Mouse (Mus musculus) c-Kit-negative CD71-positive TER-119-positive erythroid progenitor cells, embryonic 14.5 days (primary cell): ENCODE measurements around the gene Iqschfp.

Source experiments
- DNase-seq: peaks from one replicate; pipeline ENCODE4 v3.0.0-alpha.2; 2013; ENCODE audit warnings: low read depth, low spot score

The Iqschfp gene

DNA sequence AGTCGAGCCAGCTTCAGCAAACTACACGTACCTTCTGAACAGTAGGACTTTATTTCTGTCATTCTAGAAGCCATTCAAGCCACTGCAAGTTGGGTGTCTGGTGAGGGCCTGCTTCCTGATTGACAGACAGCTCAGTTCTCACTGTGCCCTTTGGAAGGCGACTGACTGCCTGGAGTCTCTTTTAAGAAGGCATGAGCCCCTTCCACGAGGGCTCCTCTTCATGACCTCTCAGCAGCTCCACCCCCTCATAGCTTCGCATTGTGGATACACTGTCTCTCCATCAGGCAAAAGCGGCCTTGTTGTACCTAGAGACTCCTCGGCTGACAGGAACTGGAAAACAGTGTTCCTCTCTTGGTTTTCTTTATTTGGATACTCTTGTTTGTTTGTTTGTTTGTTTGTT lies 676.7 kb downstream of the Iqschfp start:
- no peak for DNase-seq

GRCm38 (mm10) chr3:68570319-68570718 lies 678.3 kb downstream of the Iqschfp start:
- no peak for DNase-seq

- no peak for DNase-seq
Observed at GRCm38 (mm10) chr3:68572249-68573225, 680.5 kb downstream of the Iqschfp start.

- DNase-seq: no peak
Observed at GRCm38 (mm10) chr3:68573226-68573624, 681.2 kb downstream of the Iqschfp start.

- DNase-seq: no peak
Observed at GRCm38 (mm10) chr3:68574097-68574496, 682.1 kb downstream of the Iqschfp start.

DNA sequence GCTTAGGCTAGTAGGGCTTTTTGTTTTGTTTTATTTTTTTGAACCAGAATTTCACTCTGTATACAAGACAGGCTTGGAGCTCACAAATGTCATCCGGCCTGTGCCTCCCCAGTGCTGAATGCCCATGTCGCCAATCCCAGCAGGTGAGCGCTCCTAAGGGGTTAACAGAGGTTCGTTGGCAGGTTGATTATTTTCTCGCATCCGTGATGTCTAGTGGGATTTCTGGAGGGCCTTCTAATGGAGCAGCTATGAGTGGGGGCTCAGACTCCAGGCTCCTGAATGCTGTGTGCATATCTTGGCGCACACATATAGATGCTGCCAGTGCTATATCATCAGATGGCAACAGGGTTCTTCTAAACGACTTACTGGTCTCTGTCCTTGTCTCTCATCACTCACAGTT lies 682.5 kb downstream of the Iqschfp start:
- no peak for DNase-seq

DNA sequence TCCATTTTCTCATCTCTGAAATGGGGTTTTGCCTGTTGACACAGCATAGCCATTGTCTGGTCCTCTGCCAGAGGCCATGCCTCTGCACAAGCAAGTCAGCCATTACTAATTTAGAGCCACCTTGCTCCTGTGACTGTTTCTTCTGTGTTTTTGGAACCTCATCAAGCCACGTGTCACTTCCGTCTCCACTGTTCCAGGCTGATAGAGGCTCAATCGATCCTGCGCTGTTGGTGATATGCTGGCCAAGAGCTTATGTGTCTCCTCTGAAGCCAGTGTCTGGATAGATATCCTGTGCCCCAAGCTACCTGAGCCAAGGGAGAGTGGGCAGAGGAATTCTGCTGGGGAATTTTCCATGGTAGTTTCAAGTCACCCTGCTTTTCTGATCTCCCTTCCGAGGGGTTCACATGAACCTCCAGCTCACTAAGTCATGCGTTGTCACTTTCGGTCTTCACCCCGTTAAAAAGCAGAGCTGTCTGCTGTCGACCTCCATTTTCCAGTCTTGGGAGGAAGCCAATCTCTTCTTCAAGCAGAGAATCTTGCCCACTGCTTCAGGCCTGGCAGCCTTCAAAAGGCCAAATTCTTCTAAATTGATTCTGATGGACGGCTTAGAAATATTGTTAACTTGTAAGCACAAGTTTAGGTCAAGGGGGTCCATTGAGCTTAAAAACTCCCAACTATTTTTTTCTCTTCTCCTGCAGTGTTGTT lies 683.8 kb downstream of the Iqschfp start:
- no peak for DNase-seq

- DNase-seq: no peak
Observed at GRCm38 (mm10) chr3:68576431-68576830, 684.4 kb downstream of the Iqschfp start.

- DNase-seq: no peak
Observed at GRCm38 (mm10) chr3:68576948-68577347, 684.9 kb downstream of the Iqschfp start.

DNA sequence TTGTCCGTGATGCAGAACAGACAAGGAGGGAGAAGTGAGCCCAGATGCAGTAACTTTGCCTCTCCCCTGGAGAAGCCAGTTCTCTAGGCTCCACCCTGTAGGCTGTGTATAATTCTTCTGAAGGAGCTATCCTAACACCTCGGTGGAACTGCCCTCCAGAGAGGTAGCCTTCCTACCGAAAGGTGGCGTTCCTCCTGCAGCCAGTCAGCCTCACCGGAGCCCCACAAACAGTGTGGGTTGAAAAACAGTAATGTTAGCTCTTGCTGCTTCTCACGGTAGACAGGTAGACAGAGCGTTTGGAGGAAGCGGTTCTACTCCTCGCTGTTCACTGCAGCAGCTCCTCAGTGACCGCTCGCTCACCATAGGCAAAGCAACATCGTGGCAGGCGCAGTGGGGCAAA lies 689.6 kb downstream of the Iqschfp start:
- no peak for DNase-seq

DNA sequence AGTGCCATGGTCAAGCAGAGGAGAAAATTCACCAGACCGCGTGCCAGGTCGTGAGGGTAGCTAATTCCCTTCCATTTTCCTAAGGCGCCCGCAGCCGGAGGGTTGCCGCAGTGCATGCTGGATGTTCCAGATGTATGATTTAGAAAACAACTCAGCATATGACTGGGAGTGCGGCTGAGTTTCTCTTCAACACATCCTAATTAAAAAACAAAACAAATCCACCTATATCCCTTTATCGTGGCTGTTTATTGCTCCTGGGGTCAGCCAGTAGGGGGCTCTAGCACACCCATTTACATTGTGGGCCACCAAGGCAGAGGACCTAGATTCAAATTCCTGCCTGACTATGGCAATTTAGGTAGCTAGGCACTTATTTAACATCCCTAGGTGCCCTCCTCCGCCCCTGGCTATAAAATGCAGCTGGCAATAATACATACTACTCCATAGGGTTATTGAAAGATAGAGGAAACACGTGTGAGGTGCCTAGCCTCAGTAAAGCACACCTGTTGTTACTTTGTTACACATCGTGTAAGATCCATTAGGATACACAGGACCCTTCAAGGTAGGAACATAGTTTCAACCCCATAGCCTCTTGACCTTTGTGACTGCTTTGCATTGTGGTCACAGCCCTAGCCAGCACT lies 690.2 kb downstream of the Iqschfp start:
- no peak for DNase-seq

DNA sequence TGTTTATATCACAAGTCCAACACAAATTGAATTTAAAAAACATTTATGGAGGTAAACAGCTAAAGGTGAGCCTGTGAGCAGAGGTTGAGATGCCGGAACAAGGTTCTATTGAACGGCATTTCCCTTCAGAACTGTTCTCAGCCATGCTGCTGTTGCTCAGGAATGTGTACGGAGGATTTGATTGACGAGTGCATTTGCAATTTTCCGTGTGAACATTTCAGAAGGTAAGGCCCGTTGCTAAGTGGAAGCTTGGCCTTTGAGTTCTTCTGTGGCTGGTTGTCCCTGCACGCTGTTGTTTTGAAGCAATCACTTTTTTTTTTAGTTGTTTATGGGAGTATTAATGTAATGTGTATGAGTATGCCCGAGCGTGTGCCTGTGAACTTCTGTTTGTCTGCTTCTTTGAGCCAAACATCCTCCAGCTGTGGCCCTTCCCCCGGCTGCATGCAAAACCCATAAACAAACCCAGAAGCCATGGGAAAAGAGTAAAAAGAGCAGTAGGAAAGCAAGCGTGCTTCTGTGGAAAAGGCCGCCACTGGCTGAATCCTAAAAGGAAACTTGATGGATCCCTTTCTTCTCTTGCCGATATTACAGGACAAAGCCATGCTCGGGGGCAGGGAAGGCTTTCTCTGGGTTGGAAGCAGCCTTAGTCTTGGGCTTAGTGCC lies 691.1 kb downstream of the Iqschfp start:
- DNase-seq: no peak

DNA sequence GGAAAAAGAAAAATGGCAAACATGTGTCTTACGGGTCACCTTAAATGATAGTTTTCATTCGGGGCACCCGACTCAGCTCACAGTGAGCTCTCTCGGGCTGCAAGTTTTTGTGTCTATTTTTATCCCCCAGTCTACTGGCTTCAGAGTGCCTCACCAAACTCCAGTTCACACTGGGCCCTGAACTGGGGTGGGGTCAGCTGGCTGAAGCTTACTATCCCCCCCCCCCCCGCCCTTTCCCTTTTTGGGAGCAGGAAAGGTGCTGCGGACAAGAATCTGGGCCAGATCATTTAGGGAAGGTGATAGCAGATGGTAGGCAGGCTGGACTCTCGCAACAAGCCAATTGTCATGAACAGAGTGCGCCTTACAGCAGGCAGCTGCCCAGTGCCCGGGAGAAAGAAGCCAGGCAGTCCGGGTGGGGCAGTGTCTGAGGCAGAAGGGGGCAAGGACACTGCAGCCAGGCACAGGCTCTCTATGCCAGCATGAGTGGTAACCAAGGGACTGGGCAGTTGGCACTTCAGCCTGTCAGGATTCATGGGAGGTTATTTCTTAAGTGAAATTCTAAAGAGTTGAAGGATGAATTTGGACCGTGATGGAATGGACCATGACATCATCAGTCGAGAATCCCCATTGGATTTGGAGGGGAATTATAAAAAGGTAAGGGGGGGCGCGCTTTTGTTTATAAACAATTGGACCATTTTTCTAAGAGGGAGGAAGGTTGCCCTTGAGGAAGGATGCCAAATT lies 691.9 kb downstream of the Iqschfp start:
- DNase-seq: no peak

- no peak for DNase-seq
Observed at GRCm38 (mm10) chr3:68585213-68585612, 693.2 kb downstream of the Iqschfp start.

DNA sequence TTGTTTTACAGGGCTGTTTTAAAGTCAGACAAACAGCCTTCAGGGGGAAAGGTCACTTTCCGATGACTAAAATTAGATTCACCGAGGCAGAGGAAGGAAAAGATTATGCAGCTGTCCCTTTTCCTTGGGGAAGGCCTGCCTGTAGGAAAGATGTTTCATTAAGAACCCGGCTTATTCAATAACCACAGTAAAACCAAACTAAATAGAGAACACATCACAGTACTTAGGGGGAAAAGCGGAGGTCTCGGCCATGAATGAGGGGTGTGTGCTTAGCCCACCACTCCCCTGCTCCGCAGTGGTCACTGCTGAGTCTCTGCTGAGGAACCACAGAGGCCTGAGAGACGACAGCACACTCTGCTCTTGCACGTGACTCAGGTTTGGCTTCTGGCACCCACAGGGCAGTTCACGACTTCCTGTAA lies 694.6 kb downstream of the Iqschfp start:
- no peak for DNase-seq

GRCm38 (mm10) chr3:68587567-68588245 lies 695.7 kb downstream of the Iqschfp start:
- no peak for DNase-seq

GRCm38 (mm10) chr3:68589220-68589840 lies 697.3 kb downstream of the Iqschfp start:
- no peak for DNase-seq

DNA sequence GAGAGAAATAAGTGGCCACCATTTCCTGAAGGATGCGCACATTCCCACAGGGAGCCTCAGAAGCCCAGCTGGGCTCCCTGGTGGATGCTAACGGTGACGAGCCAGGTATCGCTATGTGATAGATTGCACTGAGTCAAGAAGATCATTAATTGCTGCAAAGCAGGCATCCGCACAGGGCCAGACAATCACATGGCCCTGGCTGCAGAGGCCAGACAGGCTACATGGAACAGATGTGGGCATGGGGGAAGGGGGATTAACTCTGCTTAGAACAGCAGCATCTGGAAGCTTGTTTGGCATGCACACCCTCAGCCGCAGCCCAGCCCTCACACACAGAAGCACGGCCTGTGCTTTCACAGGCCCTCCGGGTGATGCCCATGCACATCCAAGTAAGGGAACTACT lies 698.4 kb downstream of the Iqschfp start:
- no peak for DNase-seq

- no peak for DNase-seq
Observed at GRCm38 (mm10) chr3:68592575-68592974, 700.5 kb downstream of the Iqschfp start.
